Mouse (Mus musculus): ENCODE measurements around the gene Gm14226. TPM values are rescaled to one million over a fixed set of nuclear protein-coding genes. Genes with fewer than 3 reads are reported as not detected.

Gm14226 gene
- polyA plus RNA-seq, 1 experiment from 2014 or later: 0.09 TPM

Other genes with a start within 250 kb of the Gm14226 start
- not detected in 2 replicates for gene Gm14214, start 248.2 kb upstream of the Gm14226 start, polyA plus RNA-seq (2016; fragmentation: Nextera tagmentation; extraction: Ambion mirVana)
- gene Raly, start 227.2 kb upstream of the Gm14226 start, polyA plus RNA-seq (2016; fragmentation: Nextera tagmentation; extraction: Ambion mirVana): 48.3 and 50.1 TPM in 2 replicates
- gene a, start 226.9 kb upstream of the Gm14226 start, polyA plus RNA-seq (2016; fragmentation: Nextera tagmentation; extraction: Ambion mirVana): 0.68 and 0.94 TPM in 2 replicates
- gene Eif2s2, start 125.3 kb upstream of the Gm14226 start, polyA plus RNA-seq (2016; fragmentation: Nextera tagmentation; extraction: Ambion mirVana): 108 and 119 TPM in 2 replicates
- 89.6 and 106 TPM in 2 replicates for gene Ahcy, start 56.2 kb downstream of the Gm14226 start, polyA plus RNA-seq (2016; fragmentation: Nextera tagmentation; extraction: Ambion mirVana)
- 54.6 and 58.2 TPM in 2 replicates for gene Itch, start 115.2 kb downstream of the Gm14226 start, polyA plus RNA-seq (2016; fragmentation: Nextera tagmentation; extraction: Ambion mirVana)
- gene Dynlrb1, start 218.3 kb downstream of the Gm14226 start, polyA plus RNA-seq (2016; fragmentation: Nextera tagmentation; extraction: Ambion mirVana): 422 and 437 TPM in 2 replicates